Mouse (Mus musculus) liver, postnatal 0 days (tissue): ENCODE results near the gene Mrgprd.

ENCODE experiments used
- CTCF ChIP-seq: sonication (generic); IDR thresholded peaks from 2 replicates; pipeline ENCODE4 v1.5.1; 2016; ENCODE audit warnings: antibody characterized with exemption, low read depth
- EP300 ChIP-seq: IDR thresholded peaks from 2 replicates; pipeline ENCODE4 v1.6.1; 2016; ENCODE audit warnings: antibody characterized with exemption, low read depth, mild to moderate bottlenecking

DNA sequence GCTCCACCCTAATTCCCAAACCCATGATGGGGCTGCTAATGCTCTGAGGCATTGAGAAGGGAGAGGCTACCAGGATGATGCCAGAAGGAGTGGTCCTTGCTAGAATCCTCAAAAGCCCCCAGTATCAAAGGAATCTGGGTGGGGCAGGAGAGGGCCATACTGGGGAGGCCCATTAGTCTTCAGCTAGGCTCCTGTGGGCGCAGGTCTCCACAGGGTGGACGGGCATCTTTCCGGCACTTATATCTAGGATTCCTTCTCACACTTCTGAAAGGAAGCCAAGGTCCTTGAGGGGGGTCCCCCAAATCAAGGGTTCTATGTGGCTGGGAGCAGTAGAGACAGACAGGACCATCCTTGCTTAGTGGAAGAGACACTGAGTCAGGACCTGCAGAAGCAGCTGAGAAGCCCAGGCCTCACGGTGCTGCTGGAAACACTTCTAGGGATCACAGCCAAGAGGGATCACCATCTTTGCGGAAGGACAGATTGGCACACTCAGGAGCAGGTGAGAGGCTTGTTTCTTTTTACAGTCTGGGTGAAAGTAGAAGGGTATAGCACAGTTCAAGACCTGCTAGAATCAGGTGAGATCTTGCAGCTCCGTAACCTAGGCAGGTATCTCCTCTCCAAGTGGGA is at the start of gene Mrgprd:
- TF ChIP-seq CTCF (no peak), EP300 (no peak)
